Mouse (Mus musculus) stomach, embryonic 14.5 days (tissue): ENCODE data around the gene H2-Aa. TPM values are rescaled to one million over a fixed set of nuclear protein-coding genes. Genes with fewer than 3 reads are reported as not detected.
"Not testable (repeated sequence)": the region's sequence is repeated elsewhere in the genome, so short reads cannot be mapped to it uniquely, and the experiment has no call there.

Experiments
- ATAC-seq: fragments of 200-750 bp; cut with Nextera tagmentation; 2 replicates; pipeline ENCODE4 v1.8.0; 2017; ENCODE audit warnings: low read depth, moderate TSS enrichment; ENCODE audit not compliant: insufficient number of reproducible peaks, insufficient read depth, low FRiP score
- H3K27ac ChIP-seq: fragments of 300-500 bp; sonication (generic); 2 replicates; pipeline ENCODE4 v1.5.1; 2014; ENCODE audit warnings: mild to moderate bottlenecking, low read length, moderate library complexity, mixed read lengths
- H3K27me3 ChIP-seq: fragments of 300-500 bp; sonication (generic); 2 replicates; pipeline ENCODE4 v1.6.1; 2014; ENCODE audit warnings: low read length, control low read depth, mixed read lengths; ENCODE audit not compliant: control insufficient read depth, insufficient read depth
- H3K36me3 ChIP-seq: fragments of 300-500 bp; sonication (generic); 2 replicates; pipeline ENCODE4 v1.6.1; 2014; ENCODE audit warnings: mild to moderate bottlenecking, control low read depth, low read length, moderate library complexity, mixed read lengths; ENCODE audit not compliant: control insufficient read depth, insufficient read depth
- H3K4me1 ChIP-seq: fragments of 300-500 bp; sonication (generic); 2 replicates; pipeline ENCODE4 v1.6.1; 2014; ENCODE audit warnings: low read length, control low read depth, mixed read lengths; ENCODE audit not compliant: control insufficient read depth, insufficient read depth
- H3K4me2 ChIP-seq: fragments of 300-500 bp; sonication (generic); replicated peaks from 2 replicates; pipeline ENCODE4 v1.6.1; 2014; ENCODE audit warnings: low read depth, low read length, control low read depth
- H3K4me3 ChIP-seq: fragments of 300-500 bp; sonication (generic); 2 replicates; pipeline ENCODE4 v1.5.1; 2014; ENCODE audit warnings: low read depth, low read length, control low read depth
- H3K9ac ChIP-seq: fragments of 300-500 bp; sonication (generic); replicated peaks from 2 replicates; pipeline ENCODE4 v1.6.1; 2014; ENCODE audit warnings: low read depth, mild to moderate bottlenecking, control low read depth, low read length, moderate library complexity, mixed read lengths
- H3K9me3 ChIP-seq: fragments of 300-500 bp; sonication (generic); 2 replicates; pipeline ENCODE4 v1.6.1; 2016; ENCODE audit warnings: low read depth, low read length, control low read depth; ENCODE audit not compliant: control insufficient read depth
- WGBS: fragments of 180-500 bp; shearing (Covaris S2); extraction: QIAGEN DNeasy Blood & Tissue Kit; methylation state at CpG from one replicate; pipeline ENCODE4 v1.1.7; 2014; 5-methylcytosine and 5-hydroxymethylcytosine counted together
- polyA plus RNA-seq: library from polyadenylated mRNA; unstranded; fragments of >200 nt; fragmentation: Nextera tagmentation; extraction: Ambion mirVana; gene quantifications from 2 replicates; pipeline ENCODE4 v1.2.1, GENCODE M21; 2014

Gene H2-Aa
- polyA plus RNA-seq, 1 experiment from 2014 or later = 4.4 TPM

GRCm38 (mm10) chr17:34313393-34313792, 25.8 kb upstream of the H2-Aa start:
- H3K36me3 ChIP-seq = no peaks in the 10 kb centered on the region
- no peak overlapping the region for H3K4me2 ChIP-seq
- no peaks in the 10 kb centered on the region for H3K4me1 ChIP-seq
- H3K27me3 ChIP-seq = no peaks in the 10 kb centered on the region
- H3K4me3 ChIP-seq = no peak overlapping the region
- H3K9me3 ChIP-seq = no peaks in the 10 kb centered on the region
- no peak overlapping the region for H3K9ac ChIP-seq
- WGBS = 28% methylated on average over 3 of the region's 3 CpGs
- no peak overlapping the region for H3K27ac ChIP-seq
- no peak for ATAC-seq

- Histone ChIP-seq H3K9ac (no peak overlapping the region), H3K36me3 (no peaks in the 10 kb centered on the region), H3K4me1 (no peaks in the 10 kb centered on the region), H3K27ac (no peak overlapping the region), H3K4me3 (no peak overlapping the region), H3K9me3 (no peaks in the 10 kb centered on the region), H3K27me3 (no peaks in the 10 kb centered on the region), H3K4me2 (no peak overlapping the region)
- ATAC-seq = no peak
- WGBS = 78% methylated on average over 1 of the region's 1 CpGs
These were observed 24.6 kb upstream of the H2-Aa start for GRCm38 (mm10) chr17:34312185-34312584.

- ATAC-seq, H3K9me3 ChIP-seq, H3K36me3 ChIP-seq, H3K4me1 ChIP-seq, H3K27me3 ChIP-seq, H3K27ac ChIP-seq, H3K9ac ChIP-seq, H3K4me3 ChIP-seq, H3K4me2 ChIP-seq: not testable (repeated sequence)
- WGBS = 81% methylated on average over 3 of the region's 3 CpGs
These were observed 22.9 kb upstream of the H2-Aa start for GRCm38 (mm10) chr17:34310526-34310925.

GRCm38 (mm10) chr17:34309683-34310385, 22.2 kb upstream of the H2-Aa start:
- Histone ChIP-seq H3K36me3 (no peaks in the 10 kb centered on the region), H3K27ac (no peak overlapping the region), H3K4me3 (peak overlapping the region; percentile 54), H3K4me1 (no peaks in the 10 kb centered on the region), H3K27me3 (no peaks in the 10 kb centered on the region), H3K9ac (peak overlapping the region; percentile 49), H3K9me3 (no peaks in the 10 kb centered on the region), H3K4me2 (peak overlapping the region; percentile 69)
- peak; percentile 75 for ATAC-seq
- 20% methylated on average over 38 of the region's 38 CpGs for WGBS

- H3K4me2 ChIP-seq = peak overlapping the region; percentile 69
- 27% methylated on average over 10 of the region's 10 CpGs for WGBS
- no peaks in the 10 kb centered on the region for H3K4me1 ChIP-seq
- peak overlapping the region; percentile 49 for H3K9ac ChIP-seq
- ATAC-seq = no peak
- H3K27ac ChIP-seq = no peak overlapping the region
- H3K4me3 ChIP-seq = peak overlapping the region; percentile 54
- no peaks in the 10 kb centered on the region for H3K36me3 ChIP-seq
- no peaks in the 10 kb centered on the region for H3K9me3 ChIP-seq
- H3K27me3 ChIP-seq = no peaks in the 10 kb centered on the region
These were observed 21.6 kb upstream of the H2-Aa start for GRCm38 (mm10) chr17:34309225-34309624.

- no peak for ATAC-seq
- Histone ChIP-seq H3K27ac (no peak overlapping the region), H3K9ac (no peak overlapping the region), H3K27me3 (no peaks in the 10 kb centered on the region), H3K4me1 (no peaks in the 10 kb centered on the region), H3K36me3 (no peaks in the 10 kb centered on the region), H3K9me3 (no peaks in the 10 kb centered on the region), H3K4me2 (no peak overlapping the region), H3K4me3 (no peak overlapping the region)
- WGBS = 86% methylated on average over 4 of the region's 4 CpGs
These were observed 20.5 kb upstream of the H2-Aa start for GRCm38 (mm10) chr17:34308161-34308560.

GRCm38 (mm10) chr17:34307216-34307615, 19.6 kb upstream of the H2-Aa start:
- H3K9me3 ChIP-seq = no peaks in the 10 kb centered on the region
- H3K27ac ChIP-seq = no peak overlapping the region
- H3K4me1 ChIP-seq = no peaks in the 10 kb centered on the region
- H3K9ac ChIP-seq = no peak overlapping the region
- H3K4me2 ChIP-seq = no peak overlapping the region
- no peaks in the 10 kb centered on the region for H3K27me3 ChIP-seq
- no peak for ATAC-seq
- H3K4me3 ChIP-seq = no peak overlapping the region
- no peaks in the 10 kb centered on the region for H3K36me3 ChIP-seq

GRCm38 (mm10) chr17:34306407-34306806, 18.8 kb upstream of the H2-Aa start:
- H3K4me2 ChIP-seq = no peak overlapping the region
- H3K4me1 ChIP-seq = no peaks in the 10 kb centered on the region
- WGBS = 82% methylated on average over 2 of the region's 2 CpGs
- no peak overlapping the region for H3K27ac ChIP-seq
- H3K4me3 ChIP-seq = no peak overlapping the region
- no peaks in the 10 kb centered on the region for H3K36me3 ChIP-seq
- H3K27me3 ChIP-seq = no peaks in the 10 kb centered on the region
- no peaks in the 10 kb centered on the region for H3K9me3 ChIP-seq
- ATAC-seq = no peak
- H3K9ac ChIP-seq = no peak overlapping the region

GRCm38 (mm10) chr17:34305380-34306030, 17.9 kb upstream of the H2-Aa start, which contains the start of gene H2-Eb1:
Gene H2-Eb1, plus strand, starts transcription at chr17:34305867.
- Histone ChIP-seq H3K27me3 (no peaks in the 10 kb centered on the region), H3K27ac (no peak within 1 kb of the TSS), H3K4me1 (no peaks in the 10 kb centered on the region), H3K9me3 (no peaks in the 10 kb centered on the region), H3K36me3 (no peaks in the 10 kb centered on the region), H3K9ac (no peak within 1 kb of the TSS), H3K4me3 (no peak within 1 kb of the TSS), H3K4me2 (no peak within 1 kb of the TSS)
- ATAC-seq = peak; percentile 84
